Mouse (Mus musculus) CH12.LX (cell line): ENCODE measurements at regions not wholly inside any gene's neighbourhood (a gene's known extent, or its start where the extent isn't known, plus 50 kb on each side); places are given as distances from the start of the nearest gene placed in this dataset.

Source experiments
- DNase-seq: peaks from one replicate; pipeline ENCODE4 v3.0.0-alpha.2; 2013; ENCODE audit errors: extremely low read depth
- H3K27ac ChIP-seq: 2 replicates; pipeline ENCODE4 v1.5.1; 2012; ENCODE audit warnings: low read depth, mild to moderate bottlenecking, control low read depth, moderate library complexity; ENCODE audit not compliant: insufficient read depth
- H3K27me3 ChIP-seq: replicated peaks from 2 replicates; pipeline ENCODE3; 2012; ENCODE audit warnings: inconsistent platforms
- H3K36me3 ChIP-seq, 2 experiments: replicated peaks in 1 of 2; 2 replicates each; pipeline versions ENCODE3 to v1.6.1; 2012; ENCODE audit warnings: inconsistent platforms in 1 of 2, low read length in 1 of 2, mild to moderate bottlenecking in 1 of 2, mixed read lengths in 1 of 2, moderate library complexity in 1 of 2; ENCODE audit not compliant: control insufficient read depth in 1 of 2, insufficient read depth in 1 of 2
- H3K4me1 ChIP-seq, 2 experiments: 2 replicates each; pipeline ENCODE4 v1.6.1; 2012; ENCODE audit warnings: inconsistent platforms in 1 of 2, moderate library complexity in 1 of 2; ENCODE audit not compliant: insufficient read depth in 2 of 2, control insufficient read depth in 1 of 2
- H3K4me2 ChIP-seq: 2 replicates; pipeline ENCODE4 v1.6.1; 2012; ENCODE audit warnings: low read depth, mild to moderate bottlenecking, control low read depth; ENCODE audit not compliant: poor library complexity, insufficient read depth, severe bottlenecking
- H3K4me3 ChIP-seq, 3 experiments: fragments of 150-350 bp in 1 of 3; sonication (generic) in 1 of 3; replicated peaks in 1 of 3; 2 replicates each; pipeline versions ENCODE3 to v1.5.1; 2011 to 2012; ENCODE audit warnings: low read depth in 2 of 3, low read length in 2 of 3, mild to moderate bottlenecking in 2 of 3, moderate library complexity in 2 of 3, control low read depth in 1 of 3, improper control_type of control experiment in 1 of 3, inconsistent platforms in 1 of 3, mixed read lengths in 1 of 3; ENCODE audit not compliant: poor library complexity in 1 of 3
- H3K79me2 ChIP-seq: replicated peaks from 2 replicates; pipeline ENCODE4 v1.6.1; 2012; ENCODE audit warnings: mild to moderate bottlenecking, moderate library complexity; ENCODE audit not compliant: control insufficient read depth, poor library complexity, insufficient read depth, severe bottlenecking; ENCODE audit errors: extremely low read depth
- H3K9ac ChIP-seq: 2 replicates; pipeline ENCODE4 v1.6.1; 2012; ENCODE audit warnings: low read depth, mild to moderate bottlenecking, control low read depth, moderate library complexity; ENCODE audit not compliant: insufficient read depth
- H3K9me3 ChIP-seq: replicated peaks from 2 replicates; pipeline ENCODE3; 2012; ENCODE audit warnings: low read length, inconsistent platforms, mixed read lengths
- CHD1 ChIP-seq: IDR thresholded peaks from 2 replicates; pipeline ENCODE4 v1.6.1; 2012; ENCODE audit warnings: low read depth, low read length, improper control_type of control experiment, inconsistent platforms
- CHD2 ChIP-seq: IDR thresholded peaks from 2 replicates; pipeline ENCODE4 v1.6.1; 2011; ENCODE audit warnings: low read length, improper control_type of control experiment
- E2F4 ChIP-seq: IDR thresholded peaks from 2 replicates; pipeline ENCODE4 v1.6.1; 2011; ENCODE audit warnings: low read depth, low read length, improper control_type of control experiment; ENCODE audit not compliant: insufficient replicate concordance
- ELF1 ChIP-seq: IDR thresholded peaks from 2 replicates; pipeline ENCODE4 v1.6.1; 2014; ENCODE audit warnings: low read depth, mild to moderate bottlenecking, inconsistent platforms, low read length, improper control_type of control experiment
- EP300 ChIP-seq: IDR thresholded peaks from 2 replicates; pipeline ENCODE4 v1.6.1; 2011; ENCODE audit warnings: low read length, improper control_type of control experiment
- ETS1 ChIP-seq: conservative IDR thresholded peaks from 2 replicates; pipeline ENCODE4 v1.6.1; 2012; ENCODE audit warnings: low read depth, mild to moderate bottlenecking, inconsistent platforms, low read length, improper control_type of control experiment, moderate library complexity
- JUN ChIP-seq: IDR thresholded peaks from 2 replicates; pipeline ENCODE4 v1.6.1; 2011; ENCODE audit warnings: low read depth, mild to moderate bottlenecking, low read length, improper control_type of control experiment, moderate library complexity; ENCODE audit not compliant: insufficient read depth
- JUND ChIP-seq: conservative IDR thresholded peaks from 2 replicates; pipeline ENCODE4 v1.6.1; 2011; ENCODE audit warnings: low read depth, low read length, improper control_type of control experiment
- KAT2A ChIP-seq: IDR thresholded peaks from 2 replicates; pipeline ENCODE4 v1.6.1; 2012; ENCODE audit warnings: low read length, improper control_type of control experiment, inconsistent platforms; ENCODE audit not compliant: insufficient replicate concordance
- MAFK ChIP-seq: IDR thresholded peaks from 2 replicates; pipeline ENCODE4 v1.6.1; 2011; ENCODE audit warnings: low read length, improper control_type of control experiment; ENCODE audit not compliant: insufficient replicate concordance
- MAX ChIP-seq: IDR thresholded peaks from 2 replicates; pipeline ENCODE4 v1.6.1; 2011; ENCODE audit warnings: low read length, improper control_type of control experiment
- MYC ChIP-seq: IDR thresholded peaks from 2 replicates; pipeline ENCODE4 v1.6.1; 2011; ENCODE audit warnings: low read depth, mild to moderate bottlenecking, improper control_type of control experiment, low read length
- POLR2A ChIP-seq: IDR thresholded peaks from 2 replicates; pipeline ENCODE4 v1.6.1; 2011; ENCODE audit warnings: low read depth, mild to moderate bottlenecking, improper control_type of control experiment, low read length
- POLR2AphosphoS2 ChIP-seq: IDR thresholded peaks from 2 replicates; pipeline ENCODE4 v1.6.1; 2011; ENCODE audit warnings: low read depth, low read length, improper control_type of control experiment
- RAD21 ChIP-seq: IDR thresholded peaks from 2 replicates; pipeline ENCODE4 v1.6.1; 2011; ENCODE audit warnings: low read depth, mild to moderate bottlenecking, low read length, improper control_type of control experiment, moderate library complexity
- RCOR1 ChIP-seq: conservative IDR thresholded peaks from 2 replicates; pipeline ENCODE4 v1.6.1; 2012; ENCODE audit warnings: low read depth, mild to moderate bottlenecking, inconsistent platforms, low read length, improper control_type of control experiment
- SIN3A ChIP-seq: IDR thresholded peaks from 2 replicates; pipeline ENCODE4 v1.6.1; 2012; ENCODE audit warnings: low read length, improper control_type of control experiment, inconsistent platforms
- SMC3 ChIP-seq: IDR thresholded peaks from 2 replicates; pipeline ENCODE4 v1.6.1; 2011; ENCODE audit warnings: low read depth, low read length, improper control_type of control experiment
- TBP ChIP-seq: conservative IDR thresholded peaks from 2 replicates; pipeline ENCODE4 v1.6.1; 2011; ENCODE audit warnings: low read depth, low read length, improper control_type of control experiment
- TCF12 ChIP-seq: IDR thresholded peaks from 2 replicates; pipeline ENCODE4 v1.6.1; 2014; ENCODE audit warnings: low read depth, mild to moderate bottlenecking, inconsistent platforms, low read length, improper control_type of control experiment
- USF1 ChIP-seq: IDR thresholded peaks from 2 replicates; pipeline ENCODE4 v1.6.1; 2014; ENCODE audit warnings: low read depth, mild to moderate bottlenecking, inconsistent platforms, low read length, improper control_type of control experiment
- ZKSCAN1 ChIP-seq: IDR thresholded peaks from 2 replicates; pipeline ENCODE4 v1.6.1; 2012; ENCODE audit warnings: low read depth, inconsistent platforms, low read length, improper control_type of control experiment, borderline replicate concordance
- dilution Hi-C: fragments of 300-500 bp; cut with MboI; formaldehyde crosslinking; loops from 2 replicates; pipeline ENCODE4 v1.14.3; 2020; ENCODE audit warnings: low sequenced_read_pairs; ENCODE audit not compliant: extremely low pct_unique_long_range_greater_than_20kb, extremely low pct_ligation_motif_present
- in situ Hi-C: fragments of 300-500 bp; cut with MboI; formaldehyde crosslinking; loops from 3 replicates; pipeline ENCODE4 v1.14.3; 2019; ENCODE audit warnings: low sequenced_read_pairs, low pct_ligation_motif_present, low pct_unique_long_range_greater_than_20kb, mixed read lengths

- Histone ChIP-seq H3K36me3 (no peaks in the 10 kb centered on the region), H3K4me3 (no peak overlapping the region), H3K4me2 (no peak overlapping the region), H3K9me3 (no peaks in the 10 kb centered on the region), H3K79me2 (no peaks in the 10 kb centered on the region), H3K27ac (no peak overlapping the region), H3K4me1 (no peaks in the 10 kb centered on the region), H3K9ac (no peak overlapping the region), H3K27me3 (peaks cover 78% of the 10 kb centered on the region)
- no peak for DNase-seq
- in situ Hi-C loops, result no loop called here
- dilution Hi-C loops, result no loop called here
- TF ChIP-seq ELF1, result no peak
- no peak for TF ChIP-seq MAFK
- TF ChIP-seq ETS1, result no peak
- no peak for TF ChIP-seq SIN3A
- TF ChIP-seq SMC3, result no peak
- no peak for TF ChIP-seq TBP
- no peak for TF ChIP-seq EP300
- TF ChIP-seq POLR2AphosphoS2, result no peak
- no peak for TF ChIP-seq E2F4
- TF ChIP-seq USF1, result no peak
- no peak for TF ChIP-seq JUN
- no peak for TF ChIP-seq KAT2A
- TF ChIP-seq TCF12, result no peak
- TF ChIP-seq RCOR1, result no peak
- TF ChIP-seq JUND, result no peak
- no peak for TF ChIP-seq ZKSCAN1
- no peak for TF ChIP-seq POLR2A
- no peak for TF ChIP-seq MAX
Measured at GRCm38 (mm10) chr2:174197306-174197945, 86.7 kb upstream of the Gnas start.

GRCm38 (mm10) chr2:174198406-174198971 lies 85.6 kb upstream of the Gnas start:
- in situ Hi-C loops, result no loop called here
- Histone ChIP-seq H3K79me2 (no peaks in the 10 kb centered on the region), H3K27me3 (peaks cover 80% of the 10 kb centered on the region), H3K4me3 (no peak overlapping the region), H3K27ac (no peak overlapping the region), H3K4me1 (no peaks in the 10 kb centered on the region), H3K36me3 (no peaks in the 10 kb centered on the region), H3K9me3 (no peaks in the 10 kb centered on the region), H3K9ac (no peak overlapping the region), H3K4me2 (no peak overlapping the region)
- dilution Hi-C loops, result no loop called here
- no peak for DNase-seq
- TF ChIP-seq CHD2 (no peak), CHD1 (no peak), JUND (no peak), ETS1 (no peak), MYC (no peak), RAD21 (no peak)
